Mouse (Mus musculus) inflammation-experienced regulatory T-cells, adult 16 weeks (primary cell): ENCODE results near the gene Mcm2. TPM values are rescaled to one million over a fixed set of nuclear protein-coding genes. Genes with fewer than 3 reads are reported as not detected.

Source experiments
- polyA plus RNA-seq: library from polyadenylated mRNA; unstranded; fragments of 100-300 nt; shearing (Covaris generic); gene quantifications from one replicate; pipeline ENCODE4 v1.2.1, GENCODE M21; 2017

The Mcm2 gene
- polyA plus RNA-seq: 76.3 TPM

DNA sequence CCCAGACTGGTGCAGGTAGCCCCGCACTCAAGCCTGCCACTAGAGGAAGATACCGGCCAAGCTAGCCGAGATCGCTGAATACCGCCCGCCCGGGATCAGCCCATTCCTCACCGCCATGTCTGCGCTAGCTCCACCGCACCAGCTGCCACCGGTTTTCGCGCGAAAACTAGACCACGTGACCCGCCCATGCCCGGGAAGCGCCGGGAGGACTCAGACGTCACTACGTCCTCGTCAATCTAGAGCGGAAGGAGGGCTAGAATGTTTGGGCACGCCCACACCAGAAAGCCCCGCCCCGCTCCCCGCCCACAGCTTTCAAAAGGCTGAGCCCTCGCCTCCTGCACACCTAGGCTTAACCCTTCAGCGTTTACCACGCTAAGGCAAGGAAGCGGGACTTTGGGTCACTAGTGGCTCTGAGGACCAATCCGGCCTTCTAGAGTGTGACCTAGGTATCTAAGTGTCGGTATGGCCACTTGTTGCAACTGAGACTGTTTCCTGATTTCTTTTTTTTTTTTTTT is at the start of gene Mcm2:
Gene Mcm2 (minus strand): TSS at position 247 of the 515 bp plus-strand sequence.

DNA sequence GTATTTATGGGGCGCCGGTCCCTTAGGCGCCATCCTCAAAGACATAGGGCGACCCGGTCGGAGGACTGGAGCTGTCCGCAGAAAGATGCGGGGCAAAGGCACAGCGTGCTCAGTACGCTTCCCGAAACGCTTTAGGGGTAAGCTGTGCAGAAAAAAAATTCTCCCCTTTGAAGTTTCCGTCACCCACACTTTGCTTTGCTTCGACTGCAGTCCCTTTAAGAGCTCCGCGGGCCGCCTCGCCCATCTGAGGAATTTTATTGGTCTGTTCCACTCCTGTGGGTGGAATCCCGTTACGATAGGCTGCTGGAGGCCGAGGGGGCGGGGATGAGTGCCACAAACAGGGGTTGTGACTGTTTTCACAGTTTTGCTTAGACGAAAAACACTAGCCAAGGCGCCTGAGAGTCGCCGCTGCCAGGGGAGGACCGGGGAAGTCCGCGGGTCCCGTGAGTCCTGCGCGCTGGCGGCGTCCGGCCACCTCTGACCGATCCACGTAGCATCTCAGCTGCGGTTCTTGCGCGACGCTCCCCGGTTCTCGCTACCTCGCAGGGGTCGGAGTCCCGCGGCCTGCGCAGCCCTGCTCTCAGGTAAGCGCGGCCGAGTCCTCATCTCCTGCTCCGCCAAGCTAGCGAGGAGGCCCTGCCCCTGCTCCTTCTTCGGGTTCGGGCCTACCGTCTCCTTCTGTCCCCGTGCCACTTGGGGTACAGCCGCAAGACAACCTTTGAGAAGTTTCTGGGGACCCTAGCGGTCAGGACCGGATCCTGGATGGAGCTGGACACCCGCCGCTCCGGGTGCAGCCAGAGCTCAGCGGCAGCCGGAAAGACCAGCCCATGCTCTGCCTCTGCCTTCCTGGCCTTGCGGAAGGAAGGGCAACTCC is 3.6 kb upstream of the Mcm2 start, which contains the start of gene Tpra1:
Gene Tpra1 (plus strand): TSS at position 305 of the 874 bp plus-strand sequence.

DNA sequence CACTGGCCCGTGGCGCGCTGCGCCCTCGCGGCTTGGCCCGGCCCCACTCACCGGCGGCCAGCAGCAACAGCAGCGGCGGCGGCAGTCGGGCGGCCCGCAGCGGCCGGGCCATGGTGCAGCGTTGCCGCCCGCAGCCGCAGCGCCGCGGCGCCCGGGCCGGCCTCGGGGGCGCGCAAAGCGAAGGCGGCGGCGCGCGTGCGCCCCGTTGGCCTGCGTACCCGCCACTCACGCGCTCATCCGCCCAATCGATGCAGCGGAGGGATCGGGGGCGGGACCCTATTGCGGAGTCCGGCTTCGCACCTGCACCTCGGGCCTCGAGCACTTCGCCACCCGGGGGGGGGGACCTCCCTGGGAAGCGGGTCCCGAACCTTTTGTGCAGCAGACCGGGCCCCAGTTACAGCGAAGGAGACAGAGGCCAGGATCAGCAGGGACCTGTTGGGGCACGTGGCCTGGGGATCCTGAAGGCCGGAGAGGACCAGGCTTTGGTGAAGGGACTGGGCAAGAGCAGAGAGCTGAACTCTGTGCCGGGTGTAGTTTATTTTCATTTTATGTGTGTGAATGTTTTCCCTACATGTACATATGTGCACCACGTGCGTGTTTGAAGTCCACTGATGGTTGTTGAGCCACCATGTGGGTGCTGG is 23.6 kb downstream of the Mcm2 start, which contains the start of gene Podxl2:
Gene Podxl2 (minus strand): TSS at position 177 of the 641 bp plus-strand sequence.

DNA sequence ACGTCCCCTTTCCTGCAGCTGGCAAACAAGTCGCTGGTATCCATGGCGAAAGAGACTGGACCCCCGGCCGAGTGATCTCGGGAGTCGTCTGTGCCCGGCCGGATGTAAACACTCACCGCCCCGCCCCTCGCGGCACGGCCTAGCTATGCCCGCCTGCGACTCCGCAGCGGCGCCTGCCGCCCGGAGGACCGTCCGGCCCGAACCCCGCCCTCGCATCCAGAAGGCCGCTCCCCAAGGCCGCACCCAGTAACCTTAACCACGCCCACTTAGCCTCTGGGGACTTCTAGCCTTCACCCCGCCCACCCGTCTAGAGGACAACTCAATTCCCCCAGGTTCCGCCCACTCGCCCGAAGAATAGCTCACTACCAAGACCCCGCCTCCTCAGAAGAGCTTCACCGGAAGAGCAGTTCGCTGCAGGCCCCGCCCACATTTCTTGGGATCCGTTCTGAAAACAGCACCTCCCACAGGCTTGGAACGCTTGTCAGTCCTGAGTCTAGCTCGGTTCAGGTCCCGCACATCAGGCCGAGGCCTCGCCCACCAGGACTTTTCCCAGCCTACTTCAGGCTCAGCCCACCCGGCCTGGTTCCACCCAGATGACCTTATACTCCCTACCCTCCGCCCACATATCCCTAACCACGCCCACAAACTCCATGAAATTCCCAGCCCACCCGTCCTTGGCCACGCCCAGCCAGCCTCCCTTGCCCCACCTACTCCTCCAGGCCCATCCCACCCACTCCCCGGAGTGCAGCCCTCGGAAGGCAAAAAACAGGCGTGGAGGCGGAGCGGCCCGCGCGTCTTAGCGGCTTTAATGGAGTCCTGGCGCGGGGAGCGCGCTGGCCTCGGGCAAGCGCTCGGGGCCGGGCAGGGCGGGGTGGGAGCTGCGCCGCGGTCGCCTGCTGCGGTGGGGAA is 56.5 kb downstream of the Mcm2 start, which contains the start of gene Abtb1:
Gene Abtb1 (minus strand): TSS at position 204 of the 909 bp plus-strand sequence.

Other genes starting within 250 kb of the Mcm2 start
- 1.5 TPM for gene Mgll, start 174.4 kb downstream of the Mcm2 start, polyA plus RNA-seq
- gene Abtb1, start 56.8 kb downstream of the Mcm2 start, polyA plus RNA-seq: 88.7 TPM
- not detected for gene Podxl2, start 23.7 kb downstream of the Mcm2 start, polyA plus RNA-seq
- gene Tpra1, start 3.5 kb upstream of the Mcm2 start, polyA plus RNA-seq: 139 TPM